Mouse (Mus musculus) lung, adult 2 months (tissue): ENCODE data around the gene Wdhd1. TPM values are rescaled to one million over a fixed set of nuclear protein-coding genes. Genes with fewer than 3 reads are reported as not detected.

ENCODE experiments used
- DNase-seq: peaks from one replicate; pipeline ENCODE4 v3.0.0; 2022
- H3K4me1 ChIP-seq: fragments of 200-500 bp; 2 replicates; pipeline ENCODE4 v1.6.1; 2011; ENCODE audit warnings: low read length; ENCODE audit not compliant: control insufficient read depth, insufficient read depth
- H3K4me3 ChIP-seq: fragments of 200-500 bp; replicated peaks from 2 replicates; pipeline ENCODE3; 2011; ENCODE audit warnings: low read depth, mild to moderate bottlenecking, control low read depth, low read length; ENCODE audit errors: extremely low read depth
- CTCF ChIP-seq: fragments of 200-500 bp; IDR thresholded peaks from 2 replicates; pipeline ENCODE4 v1.5.1; 2011; ENCODE audit warnings: mild to moderate bottlenecking, low read length, control low read depth; ENCODE audit not compliant: insufficient read depth
- POLR2A ChIP-seq: fragments of 200-500 bp; IDR thresholded peaks from 2 replicates; pipeline ENCODE4 v1.6.1; 2011; ENCODE audit warnings: low read depth, mild to moderate bottlenecking, control low read depth, low read length, borderline replicate concordance; ENCODE audit errors: extremely low read depth
- WGBS: fragments of 180-500 bp; shearing (Covaris S2); methylation state at CpG from one replicate; pipeline ENCODE4 v1.1.7; 2018; 5-methylcytosine and 5-hydroxymethylcytosine counted together
- polyA plus RNA-seq: library from polyadenylated mRNA; depleted of rRNA; stranded (reverse); fragments of >200 nt; gene quantifications from 2 replicates; pipeline ENCODE4 v1.2.3, GENCODE M21; 2012

Gene Wdhd1
- polyA plus RNA-seq, 1 experiment, result 0.78 TPM

- TF ChIP-seq POLR2A, result no peak
- TF ChIP-seq CTCF, result no peak
- no peak for DNase-seq
- no peaks in the 10 kb centered on the region for H3K4me1 ChIP-seq
- H3K4me3 ChIP-seq, result no peak overlapping the region
- WGBS, result 94% methylated on average over 8 of the region's 8 CpGs
Measured at GRCm38 (mm10) chr14:47225931-47226330, 50.7 kb downstream of the Wdhd1 start.

GRCm38 (mm10) chr14:47224476-47225325, 52.0 kb downstream of the Wdhd1 start:
- TF ChIP-seq POLR2A, result no peak
- TF ChIP-seq CTCF, result peak; percentile 9; the same call in 1 of the 2 replicates

GRCm38 (mm10) chr14:47222631-47223450, 53.8 kb downstream of the Wdhd1 start:
- no peak for DNase-seq
- Histone ChIP-seq H3K4me3 (no peak overlapping the region), H3K4me1 (no peaks in the 10 kb centered on the region)
- 62% methylated on average over 11 of the region's 11 CpGs for WGBS
- TF ChIP-seq POLR2A, result no peak
- TF ChIP-seq CTCF, result no peak

More at GRCm38 (mm10) chr14:47224476-47225325, 52.0 kb downstream of the Wdhd1 start:
- DNase-seq, result no peak
- Histone ChIP-seq H3K4me1 (no peaks in the 10 kb centered on the region), H3K4me3 (no peak overlapping the region)
- WGBS, result 70% methylated on average over 10 of the region's 10 CpGs

GRCm38 (mm10) chr14:47221567-47221966, 55.1 kb downstream of the Wdhd1 start:
- 86% methylated on average over 11 of the region's 11 CpGs for WGBS
- H3K4me1 ChIP-seq, result no peaks in the 10 kb centered on the region
- DNase-seq, result no peak
- TF ChIP-seq CTCF (no peak), POLR2A (no peak)
- H3K4me3 ChIP-seq, result no peak overlapping the region

- Histone ChIP-seq H3K4me3 (no peak overlapping the region), H3K4me1 (no peaks in the 10 kb centered on the region)
- 80% methylated on average over 8 of the region's 8 CpGs for WGBS
- no peak for TF ChIP-seq CTCF
- no peak for TF ChIP-seq POLR2A
- DNase-seq, result no peak
Measured at GRCm38 (mm10) chr14:47220231-47221025, 56.2 kb downstream of the Wdhd1 start.

- no peak for DNase-seq
- TF ChIP-seq POLR2A, result no peak
- TF ChIP-seq CTCF, result no peak
- 79% methylated on average over 9 of the region's 9 CpGs for WGBS
- no peaks in the 10 kb centered on the region for H3K4me1 ChIP-seq
- H3K4me3 ChIP-seq, result no peak overlapping the region
Measured at GRCm38 (mm10) chr14:47218766-47219606, 57.7 kb downstream of the Wdhd1 start.

- no peak for DNase-seq
- Histone ChIP-seq H3K4me1 (no peaks in the 10 kb centered on the region), H3K4me3 (no peak overlapping the region)
- TF ChIP-seq CTCF (no peak), POLR2A (no peak)
- 85% methylated on average over 2 of the region's 2 CpGs for WGBS
Measured at GRCm38 (mm10) chr14:47216541-47216940, 60.1 kb downstream of the Wdhd1 start.

- WGBS, result 84% methylated on average over 5 of the region's 5 CpGs
- no peak for DNase-seq
- no peak for TF ChIP-seq POLR2A
- TF ChIP-seq CTCF, result no peak
- Histone ChIP-seq H3K4me1 (no peaks in the 10 kb centered on the region), H3K4me3 (no peak overlapping the region)
Measured at GRCm38 (mm10) chr14:47214367-47214766, 62.3 kb downstream of the Wdhd1 start.
